Mouse (Mus musculus): ENCODE results near the gene Tmem87b. TPM values are rescaled to one million over a fixed set of nuclear protein-coding genes. Genes with fewer than 3 reads are reported as not detected.

Gene Tmem87b
- polyA plus RNA-seq, 1 experiment from 2014 or later: 22.1 TPM

GRCm38 (mm10) chr2:128872256-128872655, 54.3 kb downstream of the Tmem87b start:
- WGBS: 91% methylated on average over 9 of the region's 9 CpGs
- peaks cover 11% of the 10 kb centered on the region for H3K4me1 ChIP-seq
- H3K27ac ChIP-seq: no peak overlapping the region
- DNase-seq (ENCODE audit: low spot score): no peak
- no peak overlapping the region for H3K4me3 ChIP-seq
- no peaks in the 10 kb centered on the region for H3K9me3 ChIP-seq
- 0 out of 2 replicates have a peak, but pooled peaks cover 5% of the 10 kb centered on the region for H3K27me3 ChIP-seq (ENCODE audit: insufficient read depth, poor library complexity, severe bottlenecking)
- no peaks in the 10 kb centered on the region for H3K36me3 ChIP-seq

DNA sequence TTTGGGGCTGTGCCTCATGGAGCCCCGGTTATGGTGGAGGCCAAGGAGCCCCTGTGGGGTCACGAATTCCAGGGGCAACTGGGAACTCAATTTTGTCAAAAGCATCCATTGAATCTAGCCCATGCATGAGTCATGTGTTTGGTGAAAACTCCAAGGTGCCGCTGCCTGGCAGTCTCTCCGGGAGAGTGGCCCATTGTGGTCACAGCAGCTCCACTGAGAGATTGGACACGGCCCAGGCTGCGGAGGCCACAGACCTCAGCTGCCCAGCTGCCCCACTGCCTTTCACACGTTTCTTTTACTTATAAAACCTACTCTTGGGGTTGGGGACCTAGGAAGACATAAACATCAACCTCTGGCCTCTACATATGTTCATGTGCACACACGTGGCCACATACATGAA, 57.6 kb downstream of the Tmem87b start:
- H3K4me3 ChIP-seq: no peak overlapping the region
- 77% methylated on average over 8 of the region's 8 CpGs for WGBS

DNA sequence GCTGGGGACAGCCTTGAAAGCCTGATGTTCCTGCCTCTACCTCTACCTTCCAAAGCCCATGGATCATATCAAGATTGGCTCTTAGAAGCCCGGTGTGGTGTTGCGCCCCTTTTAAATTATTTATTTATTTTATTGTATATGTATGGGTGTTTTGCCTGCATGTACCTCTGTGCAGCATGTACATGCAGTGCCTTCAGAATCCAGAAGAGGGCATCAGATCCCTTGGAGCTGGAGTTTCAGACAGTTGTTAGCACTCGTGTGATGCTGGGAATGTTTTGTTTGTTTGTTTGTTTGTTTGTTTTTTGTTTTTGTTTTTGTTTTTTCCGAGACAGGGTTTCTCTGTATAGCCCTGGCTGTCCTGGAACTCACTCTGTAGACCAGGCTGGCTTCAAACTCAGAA, 63.3 kb downstream of the Tmem87b start:
- Histone ChIP-seq H3K4me1 (no peaks in the 10 kb centered on the region), H3K4me3 (no peak overlapping the region), H3K27me3 (ENCODE audit: insufficient read depth, poor library complexity, severe bottlenecking) (no peaks in the 10 kb centered on the region), H3K27ac (no peak overlapping the region), H3K9me3 (no peaks in the 10 kb centered on the region), H3K36me3 (no peaks in the 10 kb centered on the region)
- no peak for DNase-seq (ENCODE audit: low spot score)
- 64% methylated on average over 4 of the region's 4 CpGs for WGBS

More for the DNA sequence above, 57.6 kb downstream of the Tmem87b start:
- H3K27ac ChIP-seq: no peak overlapping the region
- no peaks in the 10 kb centered on the region for H3K36me3 ChIP-seq
- H3K27me3 ChIP-seq (ENCODE audit: insufficient read depth, poor library complexity, severe bottlenecking): 0 out of 2 replicates have a peak, but pooled peaks cover 5% of the 10 kb centered on the region
- peaks cover 7% of the 10 kb centered on the region; the same call in 1 of the 2 replicates for H3K4me1 ChIP-seq
- no peaks in the 10 kb centered on the region for H3K9me3 ChIP-seq
- no peak for DNase-seq (ENCODE audit: low spot score)

- H3K4me3 ChIP-seq: no peak overlapping the region
- H3K9me3 ChIP-seq: no peaks in the 10 kb centered on the region
- H3K36me3 ChIP-seq: no peaks in the 10 kb centered on the region
- DNase-seq (ENCODE audit: low spot score): no peak
- WGBS: 80% methylated on average over 8 of the region's 8 CpGs
- H3K4me1 ChIP-seq: 0 out of 2 replicates have a peak, but pooled peaks cover 8% of the 10 kb centered on the region
- H3K27ac ChIP-seq: no peak overlapping the region
- H3K27me3 ChIP-seq (ENCODE audit: insufficient read depth, poor library complexity, severe bottlenecking): no peaks in the 10 kb centered on the region
Measured at GRCm38 (mm10) chr2:128885225-128885811, 67.4 kb downstream of the Tmem87b start.

- H3K4me1 ChIP-seq: peaks cover 14% of the 10 kb centered on the region; the same call in 1 of the 2 replicates
- WGBS: 55% methylated on average over 6 of the region's 6 CpGs
Measured at GRCm38 (mm10) chr2:128887866-128888550, 70.1 kb downstream of the Tmem87b start.

GRCm38 (mm10) chr2:128890661-128891335, 72.9 kb downstream of the Tmem87b start:
- 86% methylated on average over 4 of the region's 4 CpGs for WGBS
- DNase-seq (ENCODE audit: low spot score): no peak
- Histone ChIP-seq H3K36me3 (no peaks in the 10 kb centered on the region), H3K27ac (no peak overlapping the region), H3K4me3 (no peak overlapping the region), H3K9me3 (no peaks in the 10 kb centered on the region), H3K4me1 (peaks cover 14% of the 10 kb centered on the region; the same call in 1 of the 2 replicates), H3K27me3 (ENCODE audit: insufficient read depth, poor library complexity, severe bottlenecking) (peaks cover 22% of the 10 kb centered on the region)

More at GRCm38 (mm10) chr2:128887866-128888550, 70.1 kb downstream of the Tmem87b start:
- no peaks in the 10 kb centered on the region for H3K36me3 ChIP-seq
- no peak overlapping the region for H3K27ac ChIP-seq
- H3K27me3 ChIP-seq (ENCODE audit: insufficient read depth, poor library complexity, severe bottlenecking): peaks cover 9% of the 10 kb centered on the region
- DNase-seq (ENCODE audit: low spot score): no peak
- no peak overlapping the region for H3K4me3 ChIP-seq
- no peaks in the 10 kb centered on the region for H3K9me3 ChIP-seq

DNA sequence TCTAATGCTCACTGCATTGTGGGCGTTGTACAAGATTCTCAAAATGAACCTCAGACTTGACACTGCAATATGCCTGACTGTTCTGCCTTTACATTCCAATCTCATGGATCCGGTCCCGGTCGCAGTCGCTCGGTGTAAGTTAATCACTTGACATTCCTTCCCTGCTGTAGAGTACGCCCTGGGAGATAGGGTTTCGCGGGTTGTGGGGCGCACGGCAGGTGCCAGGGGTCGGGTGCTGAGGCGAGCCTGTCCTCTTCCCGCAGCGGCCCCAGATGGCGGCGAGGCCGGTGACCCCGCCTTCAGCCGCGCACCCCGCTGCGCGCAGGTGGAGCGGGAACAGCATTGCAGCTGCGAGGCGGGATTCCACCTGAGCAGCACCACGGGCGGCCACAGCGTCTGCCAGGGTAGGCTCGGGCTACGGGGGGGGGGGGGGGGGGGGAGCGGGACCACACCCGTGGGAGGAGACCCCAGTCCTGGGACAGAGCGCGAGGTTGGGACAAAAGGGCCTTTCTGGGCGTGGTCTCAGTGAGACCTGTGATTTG, 74.3 kb downstream of the Tmem87b start:
- Histone ChIP-seq H3K4me1 (peaks cover 14% of the 10 kb centered on the region; the same call in 1 of the 2 replicates), H3K27me3 (ENCODE audit: insufficient read depth, poor library complexity, severe bottlenecking) (peaks cover 22% of the 10 kb centered on the region), H3K36me3 (no peaks in the 10 kb centered on the region), H3K27ac (peak overlapping the region; percentile 74), H3K9me3 (no peaks in the 10 kb centered on the region), H3K4me3 (peak overlapping the region; percentile 59)
- DNase-seq (ENCODE audit: low spot score): no peak
- WGBS: 4% methylated on average over 35 of the region's 37 CpGs

- no peaks in the 10 kb centered on the region for H3K36me3 ChIP-seq
- H3K27ac ChIP-seq: no peak overlapping the region
- H3K4me1 ChIP-seq: no peaks in the 10 kb centered on the region
- no peak for DNase-seq (ENCODE audit: low spot score)
- no peaks in the 10 kb centered on the region for H3K9me3 ChIP-seq
- no peak overlapping the region for H3K4me3 ChIP-seq
- WGBS: 78% methylated on average over 6 of the region's 6 CpGs
- H3K27me3 ChIP-seq (ENCODE audit: insufficient read depth, poor library complexity, severe bottlenecking): no peaks in the 10 kb centered on the region
Measured at GRCm38 (mm10) chr2:128902843-128903242, 84.9 kb downstream of the Tmem87b start.

GRCm38 (mm10) chr2:128903661-128904060, 85.7 kb downstream of the Tmem87b start:
- Histone ChIP-seq H3K27me3 (ENCODE audit: insufficient read depth, poor library complexity, severe bottlenecking) (no peaks in the 10 kb centered on the region), H3K9me3 (no peaks in the 10 kb centered on the region), H3K27ac (no peak overlapping the region), H3K4me3 (no peak overlapping the region), H3K36me3 (no peaks in the 10 kb centered on the region), H3K4me1 (no peaks in the 10 kb centered on the region)
- 76% methylated on average over 3 of the region's 3 CpGs for whole genome bisulfite sequencing
- no peak for DNase-seq (ENCODE audit: low spot score)

Other genes with a start within 250 kb of the Tmem87b start
- not detected in 2 replicates for gene Spdye4c, start 226.9 kb upstream of the Tmem87b start, polyA plus RNA-seq (2016; fragmentation: Nextera tagmentation; extraction: Ambion mirVana)
- gene Anapc1, start 130.7 kb upstream of the Tmem87b start, polyA plus RNA-seq (2016; fragmentation: Nextera tagmentation; extraction: Ambion mirVana): 66.6 and 68.7 TPM in 2 replicates
- 3.5 and 5.0 TPM in 2 replicates for gene Mertk, start 119.2 kb upstream of the Tmem87b start, polyA plus RNA-seq (2016; fragmentation: Nextera tagmentation; extraction: Ambion mirVana)
- gene Fbln7, start 44.9 kb downstream of the Tmem87b start, polyA plus RNA-seq (2016; fragmentation: Nextera tagmentation; extraction: Ambion mirVana): 1.5 and 1.9 TPM in 2 replicates
- 6.9 and 7.8 TPM in 2 replicates for gene Zc3h8, start 126.0 kb downstream of the Tmem87b start, polyA plus RNA-seq (2016; fragmentation: Nextera tagmentation; extraction: Ambion mirVana)
- 0.78 and 1.1 TPM in 2 replicates for gene Zc3h6, start 149.3 kb downstream of the Tmem87b start, polyA plus RNA-seq (2016; fragmentation: Nextera tagmentation; extraction: Ambion mirVana)
- gene Gm10762, start 149.6 kb downstream of the Tmem87b start, polyA plus RNA-seq (2016; fragmentation: Nextera tagmentation; extraction: Ambion mirVana): 10.0 and 11.7 TPM in 2 replicates
- 0.05 and 0.09 TPM in 2 replicates for gene Vinac1, start 230.1 kb downstream of the Tmem87b start, polyA plus RNA-seq (2016; fragmentation: Nextera tagmentation; extraction: Ambion mirVana)
- 8.3 and 12.3 TPM in 2 replicates for gene Ttl, start 247.8 kb downstream of the Tmem87b start, polyA plus RNA-seq (2016; fragmentation: Nextera tagmentation; extraction: Ambion mirVana)